Mouse (Mus musculus): Measurements from ENCODE around the gene Esrra.
"Not testable (repeated sequence)": the region's sequence is repeated elsewhere in the genome, so short reads cannot be mapped to it uniquely, and the experiment has no call there.

Gene Esrra

DNA sequence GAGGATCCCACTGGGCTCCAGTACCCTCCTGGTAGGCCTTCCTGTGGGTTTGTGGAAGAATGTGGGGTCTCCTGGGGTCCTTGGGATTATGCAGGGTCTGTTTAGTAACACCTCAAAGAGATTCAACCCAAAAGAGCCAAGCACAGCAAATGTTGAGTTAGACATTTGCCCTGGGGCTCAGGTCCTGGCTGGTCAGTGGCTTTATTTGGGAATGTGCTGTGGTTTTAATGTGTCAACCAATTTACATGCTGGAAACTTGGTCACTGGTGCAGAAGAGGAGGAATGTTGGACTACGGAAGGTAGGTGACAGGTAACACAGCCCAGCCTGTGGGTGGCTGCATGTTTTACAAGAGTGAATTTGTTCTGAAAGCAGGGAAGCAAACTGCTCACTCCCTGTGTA is 18.6 kb downstream of the Esrra start:
- DNase-seq (ENCODE audit: low read depth): no peak

DNA sequence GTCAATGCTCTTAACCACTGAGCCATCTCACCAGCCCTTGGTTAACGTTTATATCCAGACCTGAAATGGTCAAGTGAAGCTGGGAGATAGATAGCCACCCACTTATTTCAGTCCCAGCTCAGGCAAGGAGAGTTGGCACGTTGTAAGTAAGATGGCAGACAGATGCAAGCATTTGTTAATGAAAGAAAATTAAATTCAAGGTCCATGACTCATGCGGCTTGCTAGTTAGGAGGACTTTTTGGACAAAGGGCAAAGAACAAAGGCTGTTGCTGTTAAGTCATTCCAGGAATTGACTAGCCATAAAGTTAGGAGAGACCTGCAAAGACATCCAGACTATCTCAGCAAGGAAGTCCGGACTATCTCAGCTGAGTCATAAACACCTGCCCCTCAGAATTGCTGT is 22.0 kb downstream of the Esrra start:
- DNase-seq (ENCODE audit: low read depth): no peak

DNA sequence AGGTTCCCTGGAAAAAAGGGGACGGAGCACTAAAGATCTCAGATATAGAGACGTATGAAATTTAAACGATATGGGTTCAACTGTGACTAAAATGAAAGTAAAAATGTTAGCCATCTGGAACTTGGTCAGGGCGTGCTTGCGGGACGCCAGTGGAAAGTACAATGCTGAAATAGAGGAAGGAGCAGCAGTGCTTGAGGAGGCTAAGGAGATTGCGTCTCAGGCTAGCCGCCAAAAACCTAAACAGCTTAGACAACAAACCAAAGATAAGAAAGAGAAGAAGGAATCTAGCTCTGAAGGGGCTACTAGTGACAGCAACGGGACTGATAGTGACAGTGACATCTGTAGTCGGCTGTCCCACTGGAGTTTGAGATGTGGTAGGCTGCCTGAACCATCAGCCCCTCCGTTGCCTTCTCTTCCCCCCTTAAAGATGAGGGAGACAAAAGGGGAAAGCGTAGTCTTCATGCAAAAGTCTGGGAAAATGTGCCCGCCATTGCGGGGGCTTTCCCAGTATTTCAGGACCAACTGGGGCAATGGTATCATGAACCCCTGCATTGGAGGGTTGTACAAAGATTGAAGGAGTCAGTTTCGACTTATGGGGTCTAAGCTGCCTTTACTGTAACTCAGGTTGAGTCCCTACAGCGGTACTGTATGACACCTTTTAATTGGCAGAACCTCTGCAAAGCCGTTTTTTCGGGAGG is 25.9 kb downstream of the Esrra start:
- DNase-seq (ENCODE audit: low read depth): not testable (repeated sequence)

DNA sequence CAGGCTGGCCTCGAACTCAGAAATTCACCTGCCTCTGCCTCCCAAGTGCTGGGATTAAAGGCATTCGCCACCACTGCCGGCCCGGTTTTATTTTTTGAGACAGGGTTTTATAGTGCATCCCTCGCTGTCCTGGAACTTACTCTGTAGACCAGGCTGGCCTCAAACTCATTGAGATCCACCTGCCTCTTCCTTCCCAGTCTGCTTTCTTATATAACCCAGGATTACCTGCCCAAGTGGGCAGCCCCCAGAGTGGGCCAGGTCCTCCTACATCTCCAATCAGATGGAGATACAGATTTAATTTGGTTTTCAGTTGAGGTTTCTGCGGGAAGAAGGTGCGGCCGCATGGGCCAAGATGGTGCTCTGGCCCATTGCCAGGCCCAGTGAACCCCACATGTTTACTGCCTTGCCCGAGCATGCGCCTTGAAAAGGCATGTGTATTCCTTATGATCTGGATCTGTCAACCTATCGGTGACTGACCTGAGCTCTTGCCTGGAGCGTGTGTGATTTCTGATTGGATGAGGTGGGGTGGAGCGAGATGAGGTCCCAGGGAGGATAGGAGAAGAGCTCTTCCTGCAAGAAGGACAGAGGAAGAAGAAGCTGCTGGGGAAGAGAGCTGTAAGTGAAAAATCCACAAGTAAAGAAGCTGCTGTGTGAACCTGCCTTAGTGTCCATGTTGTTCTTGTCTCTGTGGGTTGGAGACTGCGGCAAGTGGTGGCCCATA is 27.7 kb downstream of the Esrra start:
- DNase-seq (ENCODE audit: low read depth): no peak

DNA sequence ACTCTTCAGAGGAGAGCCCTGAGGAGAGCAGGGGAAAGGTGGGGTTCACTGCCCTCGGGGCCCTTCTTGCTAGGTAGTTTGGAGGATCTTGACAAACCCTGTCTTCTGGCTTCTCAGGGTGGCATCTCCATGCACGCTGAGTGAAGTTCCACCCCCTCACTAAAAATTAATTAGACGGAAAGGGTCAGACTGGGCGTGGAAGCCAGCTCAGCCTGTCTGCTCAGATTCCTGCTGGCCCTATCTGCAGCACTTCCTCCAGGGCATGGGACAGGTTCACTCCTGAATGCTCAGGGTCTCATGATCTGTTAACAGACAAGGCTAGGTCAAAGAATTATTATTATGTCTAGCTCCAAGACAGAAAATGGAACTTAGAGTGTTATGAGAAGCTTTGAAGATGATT is 29.1 kb downstream of the Esrra start:
- DNase-seq (ENCODE audit: low read depth): no peak

DNA sequence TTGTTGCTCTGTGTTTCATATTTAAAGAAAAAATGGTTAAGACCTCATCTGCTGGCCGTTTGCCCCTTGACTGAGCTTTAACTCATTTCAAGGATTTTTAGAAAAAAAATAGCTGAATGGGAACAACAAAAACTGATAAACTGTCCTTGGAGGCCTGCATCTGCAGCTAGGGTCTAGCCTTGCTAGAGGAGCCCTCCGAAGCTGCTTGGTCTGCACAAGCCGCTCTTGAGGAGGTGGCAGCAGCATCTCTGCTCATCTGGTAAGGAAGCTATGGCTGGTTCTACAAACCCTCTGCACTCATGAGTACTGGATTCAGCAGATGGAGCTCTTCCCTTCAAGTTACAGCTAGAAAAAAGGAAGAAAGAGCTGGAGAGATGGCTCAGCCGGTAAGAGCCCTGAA is 43.6 kb downstream of the Esrra start:
- no peak for DNase-seq (ENCODE audit: low read depth)

DNA sequence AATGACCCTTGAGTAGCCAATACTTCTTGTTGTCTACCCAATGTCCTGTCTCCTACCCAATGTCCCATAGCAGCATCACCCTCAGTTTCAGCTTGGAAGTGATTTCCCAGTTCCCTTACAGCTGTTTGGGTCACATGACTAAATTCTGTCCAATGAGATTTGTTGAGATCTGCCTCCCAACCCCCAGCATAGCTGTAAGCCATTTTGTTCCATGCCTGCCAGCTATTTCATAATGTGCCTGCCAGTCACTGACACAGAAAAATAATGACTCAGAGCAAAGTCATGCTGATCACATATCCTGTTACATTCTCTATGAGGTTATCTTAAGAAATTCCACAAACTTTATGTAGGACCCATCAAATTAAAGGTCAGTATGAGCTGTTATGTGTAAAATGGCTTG is 44.8 kb downstream of the Esrra start:
- peak; percentile 85 for DNase-seq (ENCODE audit: low read depth)

DNA sequence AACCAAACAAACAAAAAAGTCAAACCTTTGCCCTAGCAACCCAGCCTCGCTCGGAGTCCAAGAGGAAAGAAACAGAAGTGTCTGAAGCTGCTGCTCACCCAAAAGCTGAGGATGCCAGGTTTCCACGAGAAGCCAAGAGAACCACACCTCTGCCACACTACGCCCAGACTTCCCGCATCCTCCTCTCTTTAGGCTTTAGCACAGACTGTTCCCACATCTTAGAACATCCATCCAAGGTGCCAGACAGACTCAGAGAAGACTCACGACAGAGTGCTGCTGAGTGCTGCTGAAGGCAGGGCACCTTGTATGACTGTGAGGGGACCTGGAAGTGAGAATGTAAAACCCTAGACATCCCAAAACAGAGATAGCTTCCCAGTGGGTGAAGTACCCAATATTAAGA is 45.8 kb downstream of the Esrra start:
- no peak for DNase-seq (ENCODE audit: low read depth)

DNA sequence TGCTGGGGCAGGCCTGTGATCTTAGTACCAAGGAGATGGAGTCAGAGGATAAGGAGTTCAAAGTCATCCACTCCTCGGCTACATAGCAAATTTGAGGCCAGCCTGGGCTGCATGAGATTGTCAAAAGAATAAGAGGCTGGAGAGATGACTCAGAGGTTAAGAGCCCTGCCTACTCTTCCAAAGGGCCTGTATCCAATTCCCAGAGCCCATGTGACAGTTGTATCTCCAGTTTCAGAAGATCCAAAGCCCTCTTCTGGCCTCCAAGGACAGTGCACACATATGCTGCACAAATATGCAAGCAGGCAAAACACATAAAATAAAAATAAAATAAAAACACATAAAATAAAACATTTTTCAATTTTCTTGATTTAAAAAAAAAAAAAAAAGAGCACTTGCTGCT is 47.4 kb downstream of the Esrra start:
- peak; percentile 45 for DNase-seq (ENCODE audit: low read depth)

DNA sequence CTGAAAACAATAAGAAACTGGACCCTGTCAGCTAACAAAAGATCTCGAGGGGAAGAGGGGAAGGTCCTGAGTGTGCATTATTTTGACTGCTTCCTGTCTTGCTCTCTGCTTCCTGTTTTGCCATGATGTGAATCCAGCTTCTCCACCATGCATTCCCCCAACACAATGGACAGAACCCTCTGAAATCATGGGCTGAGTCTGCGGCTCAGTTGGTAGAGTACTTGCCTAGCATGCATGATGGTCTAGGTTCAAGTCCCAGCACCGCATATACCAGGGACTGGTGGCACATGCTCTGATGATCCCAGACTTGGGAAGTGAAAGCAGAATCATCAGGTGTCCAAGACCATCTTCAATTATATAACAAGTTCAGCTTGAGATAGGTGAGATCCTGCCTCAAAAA is 48.9 kb downstream of the Esrra start:
- no peak for DNase-seq (ENCODE audit: low read depth)

DNA sequence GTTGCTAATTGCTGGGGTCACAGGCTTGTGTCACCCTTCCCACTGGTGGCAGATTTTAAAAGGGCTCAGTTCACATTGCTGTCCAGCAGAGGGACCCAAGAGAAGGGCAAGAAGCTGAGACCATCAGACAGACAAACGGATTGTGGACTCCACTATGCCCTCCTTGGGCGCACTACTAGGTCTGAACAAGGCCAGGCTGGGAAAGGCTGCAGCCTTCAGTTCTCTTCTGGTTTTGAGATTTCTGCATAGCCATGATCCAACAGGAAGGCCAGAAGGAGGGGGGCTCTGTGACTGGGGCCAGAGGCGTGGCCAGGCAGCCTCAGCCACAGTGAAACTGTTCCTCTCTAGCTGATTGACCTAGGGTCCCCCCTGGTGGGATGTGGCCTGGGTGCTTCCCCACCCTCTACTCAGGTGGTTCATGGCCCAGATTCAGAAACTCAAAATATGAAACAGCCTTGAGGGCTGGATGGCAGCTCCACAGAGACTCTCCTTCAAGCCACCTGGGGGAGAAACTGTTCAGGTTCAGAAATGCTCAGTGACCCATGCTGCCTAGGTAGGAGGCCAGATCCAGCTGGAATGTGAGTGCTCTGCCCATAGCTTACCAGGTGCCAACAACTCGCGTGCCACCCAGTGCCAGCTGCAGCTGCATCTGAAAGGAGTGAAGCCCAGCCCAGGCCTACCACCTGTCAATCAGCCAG is 49.9 kb downstream of the Esrra start:
- peak; percentile 71 for DNase-seq (ENCODE audit: low read depth)

DNA sequence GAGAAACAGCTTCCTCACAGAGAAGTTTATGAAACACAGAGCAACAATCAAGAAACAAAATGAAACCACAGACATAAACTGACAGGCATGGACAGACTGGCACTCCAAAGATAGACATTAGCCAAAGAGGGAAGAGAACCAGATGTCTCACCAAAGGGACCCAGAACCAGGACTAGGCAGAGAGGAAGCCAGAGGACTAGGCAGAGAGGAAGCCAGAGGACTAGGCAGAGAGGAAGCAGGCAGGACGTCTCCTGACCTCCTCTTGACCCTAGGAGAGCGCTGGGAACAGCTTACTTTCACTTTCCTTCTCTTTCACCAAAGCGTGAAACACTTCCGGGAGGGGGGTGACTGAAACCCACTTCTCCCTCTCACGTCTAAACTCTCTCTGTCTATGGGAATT is 52.3 kb downstream of the Esrra start:
- DNase-seq (ENCODE audit: low read depth): peak; percentile 79

DNA sequence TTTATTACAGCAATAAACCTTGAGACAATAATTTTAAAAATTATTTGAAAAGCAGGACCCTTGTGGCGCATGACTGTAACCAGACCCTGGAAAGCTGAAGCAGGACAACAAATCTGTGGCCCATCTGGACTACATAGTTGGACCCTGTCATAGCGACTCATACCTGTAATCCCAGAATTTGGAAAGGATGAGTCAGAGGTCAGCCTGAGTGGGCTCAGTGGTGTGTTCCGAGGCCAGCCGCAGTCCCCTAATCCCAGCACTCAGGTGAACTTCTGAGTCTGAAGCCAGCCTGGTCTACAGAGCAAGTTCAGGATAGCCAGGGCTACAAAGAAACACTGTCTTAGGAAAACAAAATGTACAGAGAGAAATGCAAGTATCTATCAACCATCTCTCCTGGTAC is 60.2 kb downstream of the Esrra start:
- DNase-seq (ENCODE audit: low read depth): peak; percentile 43
